Mouse (Mus musculus) macrophage (primary cell): ENCODE measurements at regions not wholly inside any gene's neighbourhood (a gene's known extent, or its start where the extent isn't known, plus 50 kb on each side); places are given as distances from the start of the nearest gene placed in this dataset.

Experiments
- H3K27ac ChIP-seq: fragments of 350-480 bp; formaldehyde crosslinking; 2 replicates; pipeline ENCODE4 v1.9.0; 2021
- H3K36me3 ChIP-seq: fragments of 350-480 bp; formaldehyde crosslinking; 2 replicates; pipeline ENCODE4 v1.9.0; 2021; ENCODE audit errors: inconsistent target
- H3K4me3 ChIP-seq: fragments of 350-480 bp; formaldehyde crosslinking; 2 replicates; pipeline ENCODE4 v1.9.0; 2021; ENCODE audit errors: inconsistent target
- H3K79me2 ChIP-seq: fragments of 350-480 bp; formaldehyde crosslinking; 2 replicates; pipeline ENCODE4 v1.9.0; 2021; ENCODE audit errors: inconsistent target
- WGBS: methylation state at CpG from one replicate; pipeline ENCODE4 v1.1.7; 2026; ENCODE audit warnings: inconsistent platforms; ENCODE audit not compliant: missing documents; 5-methylcytosine and 5-hydroxymethylcytosine counted together

GRCm38 (mm10) chr3:141051685-141052084, 160.5 kb downstream of the Pdha2 start:
- H3K79me2 ChIP-seq: no peaks in the 10 kb centered on the region
- no peak overlapping the region for H3K4me3 ChIP-seq
- 83% methylated on average over 2 of the region's 2 CpGs for WGBS
- no peak overlapping the region for H3K27ac ChIP-seq
- no peaks in the 10 kb centered on the region for H3K36me3 ChIP-seq

GRCm38 (mm10) chr3:141014262-141014547, 197.9 kb downstream of the Pdha2 start:
- WGBS: 57% methylated on average over 1 of the region's 1 CpGs

GRCm38 (mm10) chr3:141013521-141014261, 198.5 kb downstream of the Pdha2 start:
- Histone ChIP-seq H3K36me3 (no peaks in the 10 kb centered on the region), H3K4me3 (no peak overlapping the region), H3K27ac (no peak overlapping the region), H3K79me2 (no peaks in the 10 kb centered on the region)
- 32% methylated on average over 8 of the region's 8 CpGs for WGBS

More at GRCm38 (mm10) chr3:141014262-141014547, 197.9 kb downstream of the Pdha2 start:
- H3K27ac ChIP-seq: no peak overlapping the region
- H3K79me2 ChIP-seq: no peaks in the 10 kb centered on the region
- H3K36me3 ChIP-seq: no peaks in the 10 kb centered on the region
- H3K4me3 ChIP-seq: no peak overlapping the region

GRCm38 (mm10) chr3:141012976-141013375, 199.2 kb downstream of the Pdha2 start:
- Histone ChIP-seq H3K4me3 (no peak overlapping the region), H3K79me2 (no peaks in the 10 kb centered on the region), H3K27ac (no peak overlapping the region), H3K36me3 (no peaks in the 10 kb centered on the region)
- 79% methylated on average over 1 of the region's 1 CpGs for WGBS

- no peak overlapping the region for H3K27ac ChIP-seq
- 84% methylated on average over 2 of the region's 2 CpGs for WGBS
- no peaks in the 10 kb centered on the region for H3K36me3 ChIP-seq
- no peaks in the 10 kb centered on the region for H3K79me2 ChIP-seq
- H3K4me3 ChIP-seq: no peak overlapping the region
Observed at GRCm38 (mm10) chr3:141008792-141009191, 203.4 kb downstream of the Pdha2 start.

GRCm38 (mm10) chr3:141005885-141006284, 206.3 kb downstream of the Pdha2 start:
- Histone ChIP-seq H3K36me3 (no peaks in the 10 kb centered on the region), H3K79me2 (no peaks in the 10 kb centered on the region), H3K4me3 (no peak overlapping the region), H3K27ac (no peak overlapping the region)
- 66% methylated on average over 3 of the region's 3 CpGs for WGBS

- 69% methylated on average over 2 of the region's 2 CpGs for WGBS
- Histone ChIP-seq H3K79me2 (no peaks in the 10 kb centered on the region), H3K36me3 (no peaks in the 10 kb centered on the region), H3K4me3 (no peak overlapping the region), H3K27ac (no peak overlapping the region)
Observed at GRCm38 (mm10) chr3:141003561-141003960, 208.6 kb downstream of the Pdha2 start.

GRCm38 (mm10) chr3:140988247-140988646, 223.9 kb downstream of the Pdha2 start:
- Histone ChIP-seq H3K36me3 (no peaks in the 10 kb centered on the region), H3K4me3 (no peak overlapping the region), H3K79me2 (no peaks in the 10 kb centered on the region), H3K27ac (no peak overlapping the region)
- 85% methylated on average over 5 of the region's 5 CpGs for WGBS

- WGBS: 31% methylated on average over 6 of the region's 6 CpGs
- Histone ChIP-seq H3K4me3 (no peak overlapping the region), H3K27ac (no peak overlapping the region), H3K36me3 (no peaks in the 10 kb centered on the region), H3K79me2 (no peaks in the 10 kb centered on the region)
Observed at GRCm38 (mm10) chr3:140973519-140973918, 238.6 kb downstream of the Pdha2 start.

GRCm38 (mm10) chr3:140969892-140970880, 242.0 kb downstream of the Pdha2 start:
- WGBS: 94% methylated on average over 3 of the region's 3 CpGs
- no peak overlapping the region for H3K4me3 ChIP-seq
- H3K79me2 ChIP-seq: no peaks in the 10 kb centered on the region
- H3K27ac ChIP-seq: no peak overlapping the region
- H3K36me3 ChIP-seq: no peaks in the 10 kb centered on the region

- no peak overlapping the region for H3K27ac ChIP-seq
- H3K79me2 ChIP-seq: no peaks in the 10 kb centered on the region
- no peaks in the 10 kb centered on the region for H3K36me3 ChIP-seq
- WGBS: 76% methylated on average over 3 of the region's 3 CpGs
- no peak overlapping the region for H3K4me3 ChIP-seq
Observed at GRCm38 (mm10) chr3:140968556-140968955, 243.6 kb downstream of the Pdha2 start.

- H3K36me3 ChIP-seq: no peaks in the 10 kb centered on the region
- H3K4me3 ChIP-seq: no peak overlapping the region
- 90% methylated on average over 1 of the region's 1 CpGs for WGBS
- H3K79me2 ChIP-seq: no peaks in the 10 kb centered on the region
- no peak overlapping the region for H3K27ac ChIP-seq
Observed at GRCm38 (mm10) chr3:140957666-140958065, 254.5 kb downstream of the Pdha2 start.

- WGBS: 87% methylated on average over 3 of the region's 3 CpGs
- no peaks in the 10 kb centered on the region for H3K79me2 ChIP-seq
- H3K27ac ChIP-seq: no peak overlapping the region
- no peaks in the 10 kb centered on the region for H3K36me3 ChIP-seq
- H3K4me3 ChIP-seq: no peak overlapping the region
Observed at GRCm38 (mm10) chr3:140952111-140952800, 259.9 kb downstream of the Pdha2 start.

- 54% methylated on average over 2 of the region's 2 CpGs for WGBS
- H3K4me3 ChIP-seq: no peak overlapping the region
Observed at GRCm38 (mm10) chr3:140951024-140951423, 261.1 kb downstream of the Pdha2 start.

More at GRCm38 (mm10) chr3:140951024-140951423, 261.1 kb downstream of the Pdha2 start:
- Histone ChIP-seq H3K27ac (no peak overlapping the region), H3K36me3 (no peaks in the 10 kb centered on the region), H3K79me2 (no peaks in the 10 kb centered on the region)
